38 mouse cellular contexts compared by ENCODE assay signal in genomic region chr6:128606350-128606749, GRCm38 (mm10). TPM values are rescaled to one million over a fixed set of nuclear protein-coding genes. Genes with fewer than 3 reads are reported as not detected.
A peak's percentile ranks its signal among the peaks of the same experiment; 100 is the strongest.
DNase-seq lines count a peak whose midpoint lies in the region; ATAC-seq lines count a peak whose summit lies in the region.
"Had no signal": no experiment of that assay in that cellular context is flagged by ENCODE, and none has a peak within 500 bp of the region (broad histone marks: within the 10 kb centered on the region; RNA-seq: fewer than 3 reads in every experiment).

No protein-coding gene starts in this region.

- no peaks in the 10 kb centered on the region for H3K36me3 ChIP-seq in heart, embryonic 10.5 days
- no peaks in the 10 kb centered on the region for H3K36me3 ChIP-seq in lung, embryonic 15.5 days
- H3K36me3 ChIP-seq: embryonic facial prominence, embryonic 13.5 days; G1E; heart, embryonic 15.5 days; hindbrain, embryonic 12.5 days; limb, embryonic 13.5 days; midbrain, embryonic 12.5 days had no signal

- 60% methylated on average over 9 of the region's 9 CpGs for WGBS in heart, embryonic 10.5 days
- 27% methylated on average over 9 of the region's 9 CpGs for WGBS in lung, embryonic 15.5 days

- ATAC-seq in lung, embryonic 15.5 days (ENCODE audit: borderline replicate concordance, extremely low read depth, low FRiP score, low TSS enrichment) = peak; percentile 88
- ATAC-seq in erythroblast, adult 5-6 weeks (replicated peaks; ENCODE audit: low FRiP score, poor library complexity, severe bottlenecking) = no peak
- ATAC-seq: forebrain, embryonic 16.5 days; hindbrain, postnatal 0 days; intestine, postnatal 0 days had no signal

- peak overlapping the region; percentile 0; the same call in 1 of the 2 replicates for H3K4me2 ChIP-seq in lung, embryonic 15.5 days
- H3K4me2 ChIP-seq: embryonic facial prominence, embryonic 13.5 days; heart, embryonic 15.5 days; hindbrain, embryonic 12.5 days; limb, embryonic 13.5 days; liver, embryonic 11.5 days; midbrain, embryonic 12.5 days had no signal

- peak; percentile 48 for DNase-seq in heart, embryonic 10.5 days (ENCODE audit: low spot score)
- no peak for DNase-seq in heart, postnatal 4 days
- DNase-seq in left cerebral cortex, postnatal 4 days = peak; percentile 31
- DNase-seq in left cerebral cortex, adult 8-10 months (ENCODE audit: low spot score in 2 of 2) = no peak
- peak; percentile 44 for DNase-seq in lung, postnatal 25 days (ENCODE audit: low spot score)
- DNase-seq in neural tube, embryonic 10.5 days (ENCODE audit: extremely low spot score, low spot score) = no peak
- DNase-seq: adrenal gland, adult 8-10 months; cerebellum, adult 11 months; cerebellum, adult 9-11 months; gastrocnemius, postnatal 10 days; kidney, adult 9 months; layer of hippocampus, adult 9-11 months; retina, postnatal 1 day; right cerebral cortex, postnatal 14 days; thymus, adult 18-20 months; thymus, postnatal 36 days had no signal

- intact Hi-C loops in left cerebral cortex, postnatal 4 days (cut with DNase I) = no loop called here

- no peak overlapping the region for H3K9ac ChIP-seq in lung, embryonic 15.5 days
- H3K9ac ChIP-seq: embryonic facial prominence, embryonic 13.5 days; heart, embryonic 15.5 days; hindbrain, embryonic 12.5 days; limb, embryonic 13.5 days; midbrain, embryonic 12.5 days had no signal

- no peaks in the 10 kb centered on the region for H3K27me3 ChIP-seq in heart, embryonic 10.5 days (ENCODE audit: insufficient read depth, poor library complexity, severe bottlenecking)
- no peaks in the 10 kb centered on the region for H3K27me3 ChIP-seq in lung, embryonic 15.5 days
- H3K27me3 ChIP-seq: embryonic facial prominence, embryonic 13.5 days; heart, embryonic 15.5 days; hindbrain, embryonic 12.5 days; limb, embryonic 13.5 days; midbrain, embryonic 12.5 days had no signal

- no peaks in the 10 kb centered on the region for H3K4me1 ChIP-seq in heart, embryonic 10.5 days
- H3K4me1 ChIP-seq in lung, embryonic 15.5 days = peaks cover 17% of the 10 kb centered on the region
- H3K4me1 ChIP-seq: embryonic facial prominence, embryonic 13.5 days; hindbrain, embryonic 12.5 days had no signal

- no peak overlapping the region for H3K4me3 ChIP-seq in heart, embryonic 10.5 days
- no peak overlapping the region for H3K4me3 ChIP-seq in lung, embryonic 15.5 days
- H3K4me3 ChIP-seq: embryonic facial prominence, embryonic 13.5 days; erythroblast, embryonic 14.5 days; heart, embryonic 15.5 days; hindbrain, embryonic 12.5 days; limb, embryonic 13.5 days; midbrain, embryonic 12.5 days had no signal

- H3K27ac ChIP-seq in heart, embryonic 10.5 days = no peak overlapping the region
- H3K27ac ChIP-seq in lung, embryonic 15.5 days = peak overlapping the region; percentile 4; the same call in 1 of the 2 replicates
- H3K27ac ChIP-seq: embryonic facial prominence, embryonic 13.5 days; heart, embryonic 15.5 days; hindbrain, embryonic 12.5 days; hindbrain, postnatal 0 days; limb, embryonic 13.5 days; midbrain, embryonic 12.5 days had no signal

- no peaks in the 10 kb centered on the region for H3K9me3 ChIP-seq in heart, embryonic 10.5 days
- H3K9me3 ChIP-seq in lung, embryonic 15.5 days = no peaks in the 10 kb centered on the region
- H3K9me3 ChIP-seq: embryonic facial prominence, embryonic 13.5 days; heart, embryonic 15.5 days; hindbrain, embryonic 12.5 days; limb, embryonic 13.5 days; midbrain, embryonic 12.5 days had no signal

RNA-seq across cellular contexts. Expression of gene Klrb1a, which starts 17.0 kb away (rescaled TPM):
- not detected in 2 replicates for polyA plus RNA-seq in heart, embryonic 10.5 days (2016; fragmentation: Nextera tagmentation; extraction: Ambion mirVana)
- not detected for total RNA-seq in heart, postnatal 4 days (2021)
- total RNA-seq in left cerebral cortex, postnatal 4 days (2021) = not detected
- not detected for total RNA-seq in left cerebral cortex, adult 8-10 months (2022)
- polyA plus RNA-seq in lung, embryonic 15.5 days (2015; fragmentation: Nextera tagmentation; extraction: Ambion mirVana) = not detected in 2 replicates
- not detected in 2 replicates for total RNA-seq in erythroblast, adult 5-6 weeks (2015; ENCODE audit: low replicate concordance)
- 2.0 TPM in 1 of 2 replicates, not detected in the other for total RNA-seq in erythroblast, adult 5-6 weeks (2017; ENCODE audit: low replicate concordance)
- total RNA-seq: adrenal gland, adult 8-10 months; common myeloid progenitor, adult 5-6 weeks; gastrocnemius, postnatal 10 days; granulocyte monocyte progenitor cell, adult 5-6 weeks; heart, postnatal 25 days; hindbrain, postnatal 0 days; left cerebral cortex, adult 18-20 months; left cerebral cortex, postnatal 25 days had no signal
- polyA plus RNA-seq: embryonic facial prominence, embryonic 13.5 days; erythroblast, embryonic 14.5 days; forebrain, embryonic 11.5 days; forebrain, embryonic 16.5 days; G1E; heart, embryonic 15.5 days; hindbrain, embryonic 12.5 days; hindbrain, postnatal 0 days; intestine, postnatal 0 days; limb, embryonic 13.5 days; midbrain, embryonic 12.5 days; neural tube, embryonic 14.5 days; stomach, embryonic 14.5 days had no signal

RNA-seq across cellular contexts. Expression of gene A2ml1, which starts 24.9 kb away (rescaled TPM):
- polyA plus RNA-seq in heart, embryonic 10.5 days (2016; fragmentation: Nextera tagmentation; extraction: Ambion mirVana) = 0.20 TPM in 1 of 2 replicates, not detected in the other
- total RNA-seq in heart, postnatal 4 days (2021) = under 1 TPM in 1 of 2 experiments, not detected in 1; 0.11 TPM
- total RNA-seq in left cerebral cortex, postnatal 4 days (2021) = 1 to 10 TPM; 7.8 to 8.7 TPM
- 10 to 100 TPM in 2 of 4 experiments, 1 to 10 TPM in 2; 6.2 to 13.6 (median 9.9) TPM for total RNA-seq in left cerebral cortex, adult 8-10 months (2022)
- 2.4 and 2.8 TPM in 2 replicates for polyA plus RNA-seq in lung, embryonic 15.5 days (2015; fragmentation: Nextera tagmentation; extraction: Ambion mirVana)
- total RNA-seq in erythroblast, adult 5-6 weeks (2015; ENCODE audit: low replicate concordance) = not detected in 2 replicates
- 0.28 TPM in 1 of 2 replicates, not detected in the other for total RNA-seq in erythroblast, adult 5-6 weeks (2017; ENCODE audit: low replicate concordance)
- total RNA-seq: adrenal gland, adult 8-10 months; common myeloid progenitor, adult 5-6 weeks; gastrocnemius, postnatal 10 days; heart, postnatal 25 days; megakaryocyte, adult 5-6 weeks had no signal
- polyA plus RNA-seq: erythroblast, embryonic 14.5 days; forebrain, embryonic 11.5 days; G1E; hindbrain, embryonic 12.5 days; limb, embryonic 13.5 days; midbrain, embryonic 12.5 days had no signal

RNA-seq across cellular contexts. Expression of gene Clec2h, which starts 55.8 kb away (rescaled TPM):
- polyA plus RNA-seq in heart, embryonic 10.5 days (2016; fragmentation: Nextera tagmentation; extraction: Ambion mirVana) = not detected in 2 replicates
- total RNA-seq in heart, postnatal 4 days (2021) = not detected
- total RNA-seq in left cerebral cortex, postnatal 4 days (2021) = not detected
- total RNA-seq in left cerebral cortex, adult 8-10 months (2022) = not detected
- not detected in 2 replicates for polyA plus RNA-seq in lung, embryonic 15.5 days (2015; fragmentation: Nextera tagmentation; extraction: Ambion mirVana)
- not detected in 2 replicates for total RNA-seq in erythroblast, adult 5-6 weeks (2015; ENCODE audit: low replicate concordance)
- 0.42 TPM in 1 of 2 replicates, not detected in the other for total RNA-seq in erythroblast, adult 5-6 weeks (2017; ENCODE audit: low replicate concordance)
- total RNA-seq: common myeloid progenitor, adult 5-6 weeks; gastrocnemius, postnatal 10 days; granulocyte monocyte progenitor cell, adult 5-6 weeks; hindbrain, postnatal 0 days; left cerebral cortex, adult 18-20 months; megakaryocyte, adult 5-6 weeks had no signal
- polyA plus RNA-seq: embryonic facial prominence, embryonic 13.5 days; erythroblast, embryonic 14.5 days; forebrain, embryonic 11.5 days; forebrain, embryonic 16.5 days; G1E; heart, embryonic 15.5 days; hindbrain, embryonic 12.5 days; hindbrain, postnatal 0 days; limb, embryonic 13.5 days; liver, embryonic 11.5 days; midbrain, embryonic 12.5 days; neural tube, embryonic 14.5 days; stomach, embryonic 14.5 days had no signal

Comparison
In these comparisons a context has a peak if more than half of its experiments do, and no peak if none do; other contexts are left out.
1. DNase-seq: peak in heart, embryonic 10.5 days (single experiment), left cerebral cortex, postnatal 4 days (single experiment) and lung, postnatal 25 days (single experiment); none in heart, postnatal 4 days (single experiment), left cerebral cortex, adult 8-10 months (0 of 2) and neural tube, embryonic 10.5 days (single experiment).
2. RNA of gene A2ml1, which starts 24.9 kb away (total RNA-seq): 6.2 to 13.6 TPM in left cerebral cortex, adult 8-10 months and 7.8 to 8.7 TPM in left cerebral cortex, postnatal 4 days; 0.11 TPM in heart, postnatal 4 days and 0.28 TPM in erythroblast, adult 5-6 weeks; every median in the first group is over 4 times any median in the second.